Mouse (Mus musculus): ENCODE data around the gene Tmem121.
"Not testable (repeated sequence)": the region's sequence is repeated elsewhere in the genome, so short reads cannot be mapped to it uniquely, and the experiment has no call there.

The Tmem121 gene

GRCm38 (mm10) chr12:113215667-113216346 is 30.1 kb downstream of the Tmem121 start:
- in situ Hi-C loops (cut with MseI, MboI) = loop anchor here (25.0 kb wide), 3 partner anchors 371 to 521 kb away; no protein-coding TSS in a partner anchor

- in situ Hi-C loops (cut with MseI, MboI) = loop anchor here (25.0 kb wide), 3 partner anchors 370 to 520 kb away; no protein-coding TSS in a partner anchor
These were observed 31.8 kb downstream of the Tmem121 start for GRCm38 (mm10) chr12:113217306-113218242.

- in situ Hi-C loops (cut with MseI, MboI) = loop anchor here (5.0 to 25.0 kb wide), 5 partner anchors 262 to 517 kb away; no protein-coding TSS in a partner anchor
These were observed 34.1 kb downstream of the Tmem121 start for GRCm38 (mm10) chr12:113219867-113220266.

GRCm38 (mm10) chr12:113220447-113220846 is 34.7 kb downstream of the Tmem121 start:
- in situ Hi-C loops (cut with MseI, MboI) = loop anchor here (5.0 to 25.0 kb wide), 5 partner anchors 262 to 517 kb away; no protein-coding TSS in a partner anchor

GRCm38 (mm10) chr12:113221289-113221688 is 35.6 kb downstream of the Tmem121 start:
- in situ Hi-C loops (cut with MseI, MboI) = loop anchor here (5.0 to 25.0 kb wide), 5 partner anchors 261 to 516 kb away; no protein-coding TSS in a partner anchor

GRCm38 (mm10) chr12:113222121-113222636 is 36.4 kb downstream of the Tmem121 start:
- in situ Hi-C loops (cut with MseI, MboI) = loop anchor here (5.0 to 25.0 kb wide), 5 partner anchors 260 to 515 kb away; no protein-coding TSS in a partner anchor

- in situ Hi-C loops (cut with MseI, MboI) = loop anchor here (5.0 to 25.0 kb wide), 5 partner anchors 260 to 515 kb away; no protein-coding TSS in a partner anchor
These were observed 37.0 kb downstream of the Tmem121 start for GRCm38 (mm10) chr12:113222748-113223147.

GRCm38 (mm10) chr12:113224206-113224605 is 38.5 kb downstream of the Tmem121 start:
- in situ Hi-C loops (cut with MseI, MboI) = loop anchor here (5.0 to 25.0 kb wide), 5 partner anchors 258 to 513 kb away; no protein-coding TSS in a partner anchor

- in situ Hi-C loops (cut with MseI, MboI) = loop anchor here (5.0 to 25.0 kb wide), 5 partner anchors 258 to 513 kb away; no protein-coding TSS in a partner anchor
These were observed 39.0 kb downstream of the Tmem121 start for GRCm38 (mm10) chr12:113224687-113225091.

- in situ Hi-C loops (cut with MseI, MboI) = loop anchor here in 1 of 2 experiments (10.0 kb wide), 1 partner anchor 347 kb away; no protein-coding TSS in a partner anchor
These were observed 42.4 kb downstream of the Tmem121 start for GRCm38 (mm10) chr12:113227970-113228593.

- in situ Hi-C loops (cut with MseI, MboI) = no loop called here
These were observed 45.0 kb downstream of the Tmem121 start for GRCm38 (mm10) chr12:113230741-113231140.

- in situ Hi-C loops (cut with MseI, MboI) = not testable (repeated sequence)
These were observed 46.0 kb downstream of the Tmem121 start for GRCm38 (mm10) chr12:113231551-113232263.

- in situ Hi-C loops (cut with MseI, MboI) = not testable (repeated sequence)
These were observed 46.6 kb downstream of the Tmem121 start for GRCm38 (mm10) chr12:113232264-113232750.

All from mouse trophoblast stem cell (cell line).